Mouse (Mus musculus): ENCODE data around the gene Rbfox1. TPM values are rescaled to one million over a fixed set of nuclear protein-coding genes. Genes with fewer than 3 reads are reported as not detected.

The Rbfox1 gene
- total RNA-seq, 2 experiments from 2014 or later, result 323 to 338 TPM

DNA sequence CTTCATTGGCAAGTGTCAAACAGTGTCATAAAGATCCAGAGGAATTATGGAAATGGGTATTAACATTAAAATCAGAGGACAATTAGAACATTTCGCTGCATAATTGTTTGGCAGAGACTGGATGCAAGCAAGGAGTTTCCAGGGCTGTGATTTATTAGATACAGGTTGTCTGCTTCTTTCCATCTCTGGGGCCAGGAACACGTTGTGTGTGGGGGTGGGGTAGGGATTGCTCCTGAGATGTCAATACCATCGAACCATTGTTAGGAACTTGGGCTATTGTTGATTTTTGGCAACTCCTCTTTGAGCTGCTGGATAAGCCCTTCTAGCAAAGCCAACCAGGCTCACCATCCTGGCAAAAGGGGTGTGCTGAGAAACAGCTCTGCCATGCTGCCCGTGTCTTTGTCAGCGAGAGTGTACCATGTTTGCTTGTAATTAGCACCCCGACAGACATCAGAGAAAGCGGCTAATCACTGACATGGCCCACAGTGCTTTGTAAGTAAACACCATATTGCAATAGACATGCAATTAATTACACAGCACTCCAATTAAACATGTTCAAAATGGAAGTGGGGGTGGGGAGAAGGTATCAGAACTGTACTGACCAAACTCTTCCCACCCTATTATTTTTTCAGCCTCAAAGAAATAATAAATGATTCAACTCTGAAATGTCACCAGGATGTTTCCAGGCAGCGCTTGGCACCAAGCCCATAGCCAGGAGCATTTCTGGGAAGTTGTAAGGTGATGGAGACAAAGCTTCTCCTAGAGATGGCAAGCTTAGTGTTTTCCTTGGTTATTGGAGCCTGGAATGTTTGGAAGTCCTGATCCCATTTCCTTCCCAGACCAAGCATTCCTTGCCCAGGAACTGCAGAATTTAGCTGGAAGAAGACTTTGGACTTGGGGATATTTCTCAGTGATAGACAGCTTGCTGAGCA, 1562.8 kb downstream of the Rbfox1 start:
- DNase-seq (ENCODE audit: low spot score in 2 of 2), result no peak
- intact Hi-C loops (cut with DNase I), result no loop called here

DNA sequence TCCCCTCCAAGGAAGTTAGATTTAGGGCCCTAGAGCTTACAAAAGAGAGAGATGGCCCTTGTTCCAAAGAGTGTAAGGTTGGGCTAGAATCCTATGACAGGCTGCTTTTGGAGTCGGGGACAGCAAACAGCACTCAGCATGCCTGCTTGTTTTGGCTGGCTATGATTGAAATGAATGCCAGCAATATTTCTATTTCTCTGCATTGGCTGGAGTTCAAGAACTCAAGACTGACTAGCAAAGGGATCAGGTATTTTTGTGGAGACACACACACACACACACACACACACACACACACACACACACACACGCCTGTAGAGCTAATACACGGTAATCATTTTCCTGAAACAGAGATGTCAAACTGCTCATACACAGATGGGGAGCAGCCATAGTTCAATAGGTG, 1566.0 kb downstream of the Rbfox1 start:
- DNase-seq (ENCODE audit: low spot score in 2 of 2), result no peak
- intact Hi-C loops (cut with DNase I), result no loop called here

DNA sequence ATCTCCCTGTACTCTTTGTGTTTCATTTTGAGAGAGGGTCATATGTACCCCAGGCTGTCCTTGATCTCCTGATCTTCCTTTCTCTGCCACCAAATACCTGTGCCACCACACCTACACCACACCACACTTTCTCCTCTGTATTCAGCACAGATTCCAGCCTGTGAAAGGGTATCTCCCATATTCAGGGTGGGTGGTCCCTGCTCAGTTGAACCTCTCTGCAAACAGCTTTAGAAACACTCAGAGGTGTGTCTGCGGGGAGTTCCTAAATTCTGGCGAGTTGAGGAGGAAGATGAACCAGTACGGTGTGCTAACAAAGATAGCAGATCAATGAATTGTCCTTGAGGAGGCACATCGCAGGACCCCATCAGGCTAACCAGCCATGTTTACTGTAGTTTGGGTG, 1572.4 kb downstream of the Rbfox1 start:
- intact Hi-C loops (cut with DNase I), result no loop called here
- DNase-seq (ENCODE audit: low spot score in 2 of 2), result no peak

Data from left cerebral cortex, postnatal 36 days (tissue).